Mouse (Mus musculus): ENCODE measurements around the gene Cdh4.

Gene Cdh4

GRCm38 (mm10) chr2:179733141-179733831 is 291.1 kb downstream of the Cdh4 start:
- DNase-seq (ENCODE audit: low read depth) = no peak

- no peak for DNase-seq (ENCODE audit: low read depth)
These were observed 300.2 kb downstream of the Cdh4 start for GRCm38 (mm10) chr2:179742419-179742818.

- DNase-seq (ENCODE audit: low read depth) = no peak
These were observed 300.6 kb downstream of the Cdh4 start for GRCm38 (mm10) chr2:179742828-179743227.

- no peak for DNase-seq (ENCODE audit: low read depth)
These were observed 304.3 kb downstream of the Cdh4 start for GRCm38 (mm10) chr2:179746491-179746890.

GRCm38 (mm10) chr2:179749399-179749798 is 307.2 kb downstream of the Cdh4 start:
- DNase-seq (ENCODE audit: low read depth) = no peak

GRCm38 (mm10) chr2:179753811-179754210 is 311.6 kb downstream of the Cdh4 start:
- DNase-seq (ENCODE audit: low read depth) = no peak

GRCm38 (mm10) chr2:179754776-179755175 is 312.5 kb downstream of the Cdh4 start:
- no peak for DNase-seq (ENCODE audit: low read depth)

GRCm38 (mm10) chr2:179761718-179762441 is 319.6 kb downstream of the Cdh4 start:
- DNase-seq (ENCODE audit: low read depth) = no peak

- DNase-seq (ENCODE audit: low read depth) = no peak
These were observed 320.5 kb downstream of the Cdh4 start for GRCm38 (mm10) chr2:179762521-179763305.

- DNase-seq (ENCODE audit: low read depth) = no peak
These were observed 322.2 kb downstream of the Cdh4 start for GRCm38 (mm10) chr2:179764460-179764859.

GRCm38 (mm10) chr2:179766664-179767526 is 324.7 kb downstream of the Cdh4 start:
- no peak for DNase-seq (ENCODE audit: low read depth)

- DNase-seq (ENCODE audit: low read depth) = no peak
These were observed 325.3 kb downstream of the Cdh4 start for GRCm38 (mm10) chr2:179767527-179767849.

GRCm38 (mm10) chr2:179769137-179769536 is 326.9 kb downstream of the Cdh4 start:
- DNase-seq (ENCODE audit: low read depth) = no peak

GRCm38 (mm10) chr2:179769943-179770342 is 327.7 kb downstream of the Cdh4 start:
- DNase-seq (ENCODE audit: low read depth) = no peak

- DNase-seq (ENCODE audit: low read depth) = no peak
These were observed 332.3 kb downstream of the Cdh4 start for GRCm38 (mm10) chr2:179774440-179775110.

- DNase-seq (ENCODE audit: low read depth) = no peak
These were observed 333.9 kb downstream of the Cdh4 start for GRCm38 (mm10) chr2:179775999-179776705.

GRCm38 (mm10) chr2:179779266-179779665 is 337.0 kb downstream of the Cdh4 start:
- no peak for DNase-seq (ENCODE audit: low read depth)

GRCm38 (mm10) chr2:179780961-179781360 is 338.7 kb downstream of the Cdh4 start:
- no peak for DNase-seq (ENCODE audit: low read depth)

GRCm38 (mm10) chr2:179787256-179787655 is 345.0 kb downstream of the Cdh4 start:
- no peak for DNase-seq (ENCODE audit: low read depth)

- no peak for DNase-seq (ENCODE audit: low read depth)
These were observed 345.6 kb downstream of the Cdh4 start for GRCm38 (mm10) chr2:179787797-179788196.

- no peak for DNase-seq (ENCODE audit: low read depth)
These were observed 348.5 kb downstream of the Cdh4 start for GRCm38 (mm10) chr2:179790684-179791083.
